Mouse (Mus musculus) retina, adult 2 months (tissue): ENCODE results near the gene Dnah17.

Experiments
- DNase-seq: peaks from one replicate; pipeline ENCODE4 v3.0.0-alpha.2; 2012; ENCODE audit warnings: low read depth, low spot score

The Dnah17 gene

GRCm38 (mm10) chr11:118085961-118086360 is 44.5 kb downstream of the Dnah17 start:
- DNase-seq = no peak

DNA sequence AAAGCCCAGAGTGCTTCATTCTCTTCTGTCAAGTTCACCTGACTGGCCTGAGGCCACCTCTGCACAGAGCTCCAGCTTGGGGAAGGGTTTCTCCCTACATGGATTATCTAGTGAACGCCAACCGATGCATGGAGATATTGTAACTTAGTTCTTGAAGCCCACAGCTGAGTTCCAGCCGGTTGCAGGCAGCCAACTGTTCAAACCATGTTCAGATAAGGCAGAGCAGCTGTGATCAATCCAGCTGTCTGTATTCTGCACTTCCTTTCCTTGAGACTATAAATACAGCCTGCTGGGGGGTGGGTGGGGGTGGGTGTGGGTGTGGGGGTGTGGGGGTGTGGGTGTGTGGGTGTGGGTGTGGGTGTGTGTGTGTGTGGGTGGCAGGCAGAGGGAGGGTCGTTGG is 45.3 kb downstream of the Dnah17 start:
- no peak for DNase-seq

GRCm38 (mm10) chr11:118084266-118084665 is 46.2 kb downstream of the Dnah17 start:
- DNase-seq = no peak

GRCm38 (mm10) chr11:118083811-118084210 is 46.6 kb downstream of the Dnah17 start:
- no peak for DNase-seq

DNA sequence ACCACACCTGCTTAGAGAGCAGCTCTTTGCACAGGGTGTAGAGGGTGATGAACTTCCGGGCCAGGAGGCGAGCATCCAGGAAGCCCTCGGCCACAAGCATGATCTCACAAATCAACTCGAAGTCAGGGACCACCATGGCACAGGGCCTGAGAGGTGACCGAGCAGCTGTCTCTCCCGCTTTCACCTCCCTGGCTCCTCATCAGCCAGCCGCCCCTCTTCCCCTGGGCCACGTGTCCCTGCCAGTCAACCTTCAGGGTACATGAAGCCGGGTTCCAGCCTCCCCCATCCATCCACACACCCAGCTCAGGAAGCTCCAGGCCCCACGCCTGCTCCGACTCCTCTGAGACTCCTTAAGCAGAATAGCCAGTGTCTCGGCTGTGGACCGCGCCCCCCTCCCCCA is 48.1 kb downstream of the Dnah17 start:
- no peak for DNase-seq

GRCm38 (mm10) chr11:118079750-118080149 is 50.7 kb downstream of the Dnah17 start:
- no peak for DNase-seq

DNA sequence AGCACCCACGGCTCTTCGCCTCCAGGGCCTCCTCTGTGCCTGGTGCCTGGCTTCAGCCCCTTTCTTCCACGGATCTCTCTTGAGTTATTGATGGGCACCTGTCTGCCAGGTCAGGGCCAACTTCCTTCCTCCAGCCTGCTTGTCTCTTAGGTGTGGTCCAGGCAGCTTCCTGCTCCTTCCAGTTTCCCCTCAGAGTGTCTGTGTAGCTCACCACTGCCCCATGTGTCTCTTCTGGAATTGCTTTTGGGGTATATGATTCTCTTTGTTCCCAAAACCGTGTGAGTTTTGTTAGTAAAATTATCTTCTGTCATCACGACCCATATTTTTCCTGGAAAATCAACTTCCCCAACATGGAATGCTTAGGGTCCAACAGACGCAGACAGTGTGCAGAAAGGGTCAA is 53.5 kb downstream of the Dnah17 start:
- no peak for DNase-seq

- no peak for DNase-seq
Measured at GRCm38 (mm10) chr11:118075035-118075522, 55.4 kb downstream of the Dnah17 start.

GRCm38 (mm10) chr11:118071227-118071912 is 59.1 kb downstream of the Dnah17 start:
- DNase-seq = no peak

DNA sequence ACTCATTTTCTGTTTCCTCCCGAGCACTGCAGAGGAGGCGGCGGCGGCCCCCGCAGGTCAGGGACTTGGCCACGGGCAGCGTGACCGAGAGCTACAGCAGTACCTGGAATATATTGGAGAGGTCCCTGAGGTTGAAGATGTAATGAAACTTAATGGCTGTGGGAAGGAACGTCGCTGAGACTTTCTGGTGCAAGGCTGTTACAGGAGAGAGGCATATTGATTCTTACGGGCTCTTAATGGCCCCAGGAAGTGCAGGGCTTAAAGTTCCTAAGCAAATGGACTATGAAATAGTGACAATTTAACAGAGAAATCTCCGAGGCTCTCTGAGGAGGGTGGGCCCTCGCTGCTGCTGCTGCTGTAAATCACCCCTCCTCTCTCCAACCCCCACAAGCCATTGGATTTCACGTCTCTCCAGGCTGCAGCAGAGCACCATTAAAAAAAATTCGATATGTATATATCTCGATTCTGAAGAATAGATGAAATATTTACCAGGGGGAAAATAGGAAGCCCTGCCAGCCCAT is 61.6 kb downstream of the Dnah17 start:
- DNase-seq = no peak

GRCm38 (mm10) chr11:118067588-118067987 is 62.8 kb downstream of the Dnah17 start:
- DNase-seq = no peak

GRCm38 (mm10) chr11:118060038-118060437 is 70.4 kb downstream of the Dnah17 start:
- DNase-seq = no peak

GRCm38 (mm10) chr11:118058872-118059271 is 71.6 kb downstream of the Dnah17 start:
- no peak for DNase-seq

DNA sequence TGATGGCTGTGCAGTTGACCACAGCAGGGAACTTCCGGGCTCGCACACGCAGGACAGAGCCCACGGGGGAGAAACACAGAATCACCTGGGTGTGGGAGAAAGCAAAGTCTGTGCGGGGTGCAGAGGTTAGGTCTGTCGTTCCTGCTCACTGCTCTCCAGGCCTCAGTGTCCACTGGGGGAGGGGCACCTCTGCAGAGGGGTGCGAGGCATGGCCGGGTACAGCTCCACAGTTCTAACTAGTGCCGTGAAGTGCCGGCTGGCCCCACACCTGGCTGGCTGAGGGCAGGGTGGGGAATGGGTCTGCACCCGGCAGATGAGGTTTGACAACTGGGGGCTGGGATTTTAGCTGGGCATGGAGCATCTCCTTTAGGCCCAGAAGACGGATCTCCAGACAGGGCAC is 72.1 kb downstream of the Dnah17 start:
- DNase-seq = no peak

GRCm38 (mm10) chr11:118050174-118050573 is 80.3 kb downstream of the Dnah17 start:
- no peak for DNase-seq

- DNase-seq = no peak
Measured at GRCm38 (mm10) chr11:118049641-118050040, 80.8 kb downstream of the Dnah17 start.

- no peak for DNase-seq
Measured at GRCm38 (mm10) chr11:118043293-118043907, 87.0 kb downstream of the Dnah17 start.

GRCm38 (mm10) chr11:118042791-118043190 is 87.6 kb downstream of the Dnah17 start:
- DNase-seq = no peak

DNA sequence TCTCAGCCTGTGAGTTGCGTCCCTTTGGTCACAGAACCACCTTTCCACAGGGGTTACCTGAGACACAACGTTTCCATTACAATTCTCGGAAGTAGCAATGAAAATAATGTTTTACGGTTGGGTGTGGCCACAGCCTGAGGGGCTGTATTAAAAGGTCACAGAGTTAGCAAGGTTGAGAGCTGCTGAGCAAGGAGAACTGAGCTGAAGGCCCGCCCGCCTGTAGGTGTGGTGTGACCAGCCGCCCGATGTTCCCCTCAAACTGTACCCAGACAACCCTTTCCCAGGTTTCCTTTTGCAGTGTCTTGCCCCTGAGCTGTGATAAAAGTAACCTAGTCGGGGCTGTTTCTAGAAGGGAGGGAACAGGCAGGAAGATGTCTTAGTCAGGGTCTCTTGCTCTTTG is 95.4 kb downstream of the Dnah17 start:
- no peak for DNase-seq

DNA sequence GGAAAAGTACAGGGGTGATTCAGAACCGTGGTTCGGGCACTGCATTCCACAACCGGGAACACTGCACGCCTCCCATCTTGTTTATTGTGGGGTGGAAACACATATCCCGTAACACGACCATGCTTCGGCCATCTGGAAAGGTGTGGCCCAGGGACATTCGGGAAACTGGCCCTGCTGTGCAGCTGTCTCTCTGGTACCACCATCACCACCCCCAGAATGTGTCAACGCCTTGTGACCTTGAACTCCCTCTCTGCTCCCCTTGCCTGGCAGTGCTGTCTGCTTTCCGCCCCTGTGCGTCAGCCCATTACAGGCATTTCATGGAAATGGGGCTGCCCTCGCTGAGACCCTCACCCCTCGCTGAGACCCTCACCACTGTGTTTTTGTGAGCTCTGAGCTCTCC is 96.0 kb downstream of the Dnah17 start:
- no peak for DNase-seq

DNA sequence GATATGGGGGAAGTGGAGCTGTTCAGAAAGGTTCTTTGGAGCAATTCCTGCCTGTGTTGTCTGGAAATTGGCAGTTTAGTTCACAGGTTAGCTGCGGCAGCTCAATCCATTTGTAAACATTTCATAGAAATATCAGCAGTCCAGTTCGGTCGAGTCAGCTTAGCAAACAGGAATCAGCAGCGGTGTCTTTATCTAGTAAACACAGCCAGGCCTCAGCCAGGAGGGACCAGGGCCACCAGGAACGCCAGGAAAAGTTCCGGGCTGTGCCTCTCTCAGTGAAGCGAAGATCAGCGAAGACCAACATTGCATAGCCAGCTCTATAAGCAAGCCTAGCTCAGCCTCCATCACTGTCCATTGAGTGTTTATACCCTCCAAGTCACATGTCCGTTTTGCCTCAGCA is 99.3 kb downstream of the Dnah17 start:
- no peak for DNase-seq

GRCm38 (mm10) chr11:118029170-118029569 is 101.3 kb downstream of the Dnah17 start:
- no peak for DNase-seq

GRCm38 (mm10) chr11:118024111-118024510 is 106.3 kb downstream of the Dnah17 start:
- no peak for DNase-seq
